Mouse (Mus musculus) liver, embryonic 14.5 days (tissue): ENCODE measurements at regions not wholly inside any gene's neighbourhood (a gene's known extent, or its start where the extent isn't known, plus 50 kb on each side); places are given as distances from the start of the nearest gene placed in this dataset.

Experiments used
- ATAC-seq: fragments of 200-750 bp; cut with Nextera tagmentation; 2 replicates; pipeline ENCODE4 v1.8.0; 2017; ENCODE audit warnings: moderate number of reproducible peaks, mild to moderate bottlenecking, moderate library complexity; ENCODE audit not compliant: insufficient read depth
- DNase-seq, 3 experiments: peaks; one replicate each; pipeline ENCODE4 v3.0.0-alpha.2; 2012 to 2013; ENCODE audit warnings: low read depth in 3 of 3, low spot score in 3 of 3
- H3K27ac ChIP-seq: fragments of 300-500 bp; sonication (generic); 2 replicates; pipeline ENCODE4 v1.5.1; 2014; ENCODE audit warnings: moderate library complexity, mild to moderate bottlenecking, control low read depth, inconsistent platforms
- H3K27me3 ChIP-seq: fragments of 300-500 bp; sonication (generic); 2 replicates; pipeline ENCODE4 v1.6.1; 2014; ENCODE audit warnings: mild to moderate bottlenecking, low read length, moderate library complexity; ENCODE audit not compliant: control insufficient read depth, insufficient read depth
- H3K36me3 ChIP-seq: fragments of 300-500 bp; sonication (generic); replicated peaks from 2 replicates; pipeline ENCODE4 v1.6.1; 2014; ENCODE audit warnings: low read depth; ENCODE audit not compliant: control insufficient read depth, insufficient read depth
- H3K4me1 ChIP-seq, 2 experiments: fragments of 200-500 bp in 1 of 2; fragments of 300-500 bp in 1 of 2; sonication (generic) in 1 of 2; replicated peaks; 2 replicates each; pipeline ENCODE4 v1.6.1; 2012 to 2014; ENCODE audit warnings: antibody characterized with exemption in 1 of 2, inconsistent platforms in 1 of 2, low read length in 1 of 2; ENCODE audit not compliant: control insufficient read depth in 2 of 2, insufficient read depth in 2 of 2
- H3K4me2 ChIP-seq: fragments of 300-500 bp; sonication (generic); 2 replicates; pipeline ENCODE4 v1.6.1; 2014; ENCODE audit warnings: low read depth, mild to moderate bottlenecking, control low read depth, moderate library complexity
- H3K4me3 ChIP-seq, 2 experiments: fragments of 200-500 bp in 1 of 2; fragments of 300-500 bp in 1 of 2; sonication (generic) in 1 of 2; 2 replicates each; pipeline ENCODE4 v1.5.1; 2012 to 2014; ENCODE audit warnings: low read depth in 2 of 2, low read length in 2 of 2, mild to moderate bottlenecking in 2 of 2, control low read depth in 1 of 2, inconsistent platforms in 1 of 2, moderate library complexity in 1 of 2; ENCODE audit not compliant: insufficient read depth in 1 of 2
- H3K9ac ChIP-seq: fragments of 300-500 bp; sonication (generic); replicated peaks from 2 replicates; pipeline ENCODE4 v1.6.1; 2014; ENCODE audit warnings: mild to moderate bottlenecking, control low read depth, moderate library complexity
- H3K9me3 ChIP-seq: fragments of 300-500 bp; sonication (generic); 2 replicates; pipeline ENCODE4 v1.6.1; 2016; ENCODE audit warnings: low read length, mixed read lengths; ENCODE audit not compliant: control insufficient read depth
- CTCF ChIP-seq: IDR thresholded peaks from 2 replicates; pipeline ENCODE4 v1.5.1; 2016; ENCODE audit warnings: antibody characterized with exemption, low read depth, control low read depth
- EP300 ChIP-seq: IDR thresholded peaks from 2 replicates; pipeline ENCODE4 v1.6.1; 2016; ENCODE audit warnings: antibody characterized with exemption, low read depth
- WGBS: fragments of 180-500 bp; shearing (Covaris S2); extraction: QIAGEN DNeasy Blood & Tissue Kit; methylation state at CpG from one replicate; pipeline ENCODE4 v1.1.7; 2014; ENCODE audit not compliant: insufficient replicate concordance; 5-methylcytosine and 5-hydroxymethylcytosine counted together

- Histone ChIP-seq H3K9ac (no peak overlapping the region), H3K27me3 (no peaks in the 10 kb centered on the region), H3K4me3 (no peak overlapping the region), H3K9me3 (no peaks in the 10 kb centered on the region), H3K4me2 (no peak overlapping the region), H3K36me3 (no peaks in the 10 kb centered on the region), H3K27ac (no peak overlapping the region), H3K4me1 (no peaks in the 10 kb centered on the region)
- TF ChIP-seq CTCF (no peak), EP300 (no peak)
- DNase-seq (no peak), ATAC-seq (no peak)
- 60% methylated on average over 6 of the region's 6 CpGs for WGBS
Measured at GRCm38 (mm10) chr14:62050941-62051340, 241.4 kb upstream of the Rnaseh2b start.

- Histone ChIP-seq H3K4me2 (no peak overlapping the region), H3K9ac (no peak overlapping the region), H3K4me3 (no peak overlapping the region), H3K9me3 (no peaks in the 10 kb centered on the region), H3K36me3 (no peaks in the 10 kb centered on the region), H3K4me1 (no peaks in the 10 kb centered on the region), H3K27ac (no peak overlapping the region), H3K27me3 (no peaks in the 10 kb centered on the region)
- WGBS: 23% methylated on average over 1 of the region's 1 CpGs
- DNase-seq (no peak), ATAC-seq (no peak)
- TF ChIP-seq EP300 (no peak), CTCF (no peak)
Measured at GRCm38 (mm10) chr14:62051923-62052322, 240.5 kb upstream of the Rnaseh2b start.

GRCm38 (mm10) chr14:62053004-62053403 lies 239.4 kb upstream of the Rnaseh2b start:
- no peak overlapping the region for H3K4me2 ChIP-seq
- WGBS: 70% methylated on average over 6 of the region's 6 CpGs
- no peaks in the 10 kb centered on the region for H3K9me3 ChIP-seq
- TF ChIP-seq EP300: no peak
- TF ChIP-seq CTCF: no peak
- no peaks in the 10 kb centered on the region for H3K4me1 ChIP-seq
- H3K27me3 ChIP-seq: no peaks in the 10 kb centered on the region
- no peaks in the 10 kb centered on the region for H3K36me3 ChIP-seq
- H3K4me3 ChIP-seq: no peak overlapping the region
- ATAC-seq (no peak), DNase-seq (no peak)
- no peak overlapping the region for H3K9ac ChIP-seq
- H3K27ac ChIP-seq: no peak overlapping the region

GRCm38 (mm10) chr14:62057096-62057495 lies 235.3 kb upstream of the Rnaseh2b start:
- DNase-seq (no peak), ATAC-seq (no peak)
- Histone ChIP-seq H3K27ac (no peak overlapping the region), H3K4me3 (no peak overlapping the region), H3K9ac (no peak overlapping the region), H3K9me3 (no peaks in the 10 kb centered on the region), H3K36me3 (no peaks in the 10 kb centered on the region), H3K4me2 (no peak overlapping the region), H3K4me1 (no peaks in the 10 kb centered on the region), H3K27me3 (no peaks in the 10 kb centered on the region)
- WGBS: 68% methylated on average over 4 of the region's 4 CpGs
- TF ChIP-seq EP300 (no peak), CTCF (no peak)

GRCm38 (mm10) chr14:62058100-62058499 lies 234.3 kb upstream of the Rnaseh2b start:
- no peak for TF ChIP-seq CTCF
- TF ChIP-seq EP300: no peak
- no peak for DNase-seq
- Histone ChIP-seq H3K9me3 (no peaks in the 10 kb centered on the region), H3K4me2 (no peak overlapping the region), H3K4me3 (no peak overlapping the region), H3K27ac (no peak overlapping the region), H3K27me3 (no peaks in the 10 kb centered on the region), H3K4me1 (no peaks in the 10 kb centered on the region), H3K36me3 (no peaks in the 10 kb centered on the region), H3K9ac (no peak overlapping the region)
- ATAC-seq: no peak
- 54% methylated on average over 1 of the region's 1 CpGs for WGBS
